Mouse (Mus musculus): ENCODE results near the gene Trappc3. TPM values are rescaled to one million over a fixed set of nuclear protein-coding genes. Genes with fewer than 3 reads are reported as not detected.

Gene Trappc3
- polyA plus RNA-seq, 1 experiment from 2014 or later, result 86.8 TPM

GRCm38 (mm10) chr4:126310344-126310743, 48.2 kb downstream of the Trappc3 start:
- peaks cover 5% of the 10 kb centered on the region for H3K9me3 ChIP-seq
- WGBS, result 75% methylated on average over 7 of the region's 7 CpGs
- 0 out of 2 replicates have a peak overlapping the region, but pooled peaks have one; percentile 44 for H3K27ac ChIP-seq
- DNase-seq (ENCODE audit: extremely low spot score, low spot score), result no peak
- no peak overlapping the region for H3K4me3 ChIP-seq
- peaks cover 15% of the 10 kb centered on the region for H3K27me3 ChIP-seq (ENCODE audit: poor library complexity, severe bottlenecking)
- H3K4me1 ChIP-seq, result peaks cover 45% of the 10 kb centered on the region
- H3K36me3 ChIP-seq (replicated peaks), result peaks cover 9% of the 10 kb centered on the region

DNA sequence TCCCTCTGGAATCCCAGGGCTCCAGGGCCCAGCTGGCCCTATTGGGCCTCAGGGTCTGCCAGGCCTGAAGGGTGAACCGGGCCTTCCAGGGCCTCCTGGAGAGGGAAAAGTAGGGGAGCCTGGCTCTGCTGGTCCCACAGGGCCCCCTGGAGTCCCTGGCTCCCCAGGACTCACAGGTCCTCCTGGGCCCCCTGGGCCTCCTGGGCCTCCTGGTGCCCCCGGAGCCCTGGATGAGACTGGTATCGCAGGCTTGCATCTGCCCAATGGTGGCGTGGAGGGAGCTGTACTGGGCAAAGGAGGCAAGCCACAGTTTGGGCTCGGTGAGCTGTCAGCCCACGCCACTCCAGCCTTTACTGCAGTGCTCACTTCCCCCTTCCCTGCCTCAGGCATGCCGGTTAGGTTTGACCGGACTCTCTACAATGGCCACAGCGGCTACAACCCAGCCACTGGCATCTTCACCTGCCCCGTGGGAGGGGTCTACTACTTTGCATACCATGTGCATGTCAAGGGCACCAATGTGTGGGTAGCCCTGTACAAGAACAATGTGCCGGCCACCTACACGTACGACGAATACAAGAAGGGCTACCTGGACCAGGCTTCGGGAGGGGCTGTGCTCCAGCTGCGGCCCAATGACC, 49.6 kb downstream of the Trappc3 start:
- 92% methylated on average over 16 of the region's 16 CpGs for WGBS
- no peak overlapping the region for H3K4me3 ChIP-seq
- H3K27ac ChIP-seq, result peak overlapping the region; percentile 53

GRCm38 (mm10) chr4:126313202-126313601, 51.1 kb downstream of the Trappc3 start:
- DNase-seq (ENCODE audit: extremely low spot score, low spot score), result no peak
- peaks cover 38% of the 10 kb centered on the region for H3K36me3 ChIP-seq (replicated peaks)
- H3K4me3 ChIP-seq, result no peak overlapping the region
- peaks cover 13% of the 10 kb centered on the region for H3K27me3 ChIP-seq (ENCODE audit: poor library complexity, severe bottlenecking)
- H3K4me1 ChIP-seq, result peaks cover 39% of the 10 kb centered on the region
- WGBS, result 30% methylated on average over 5 of the region's 5 CpGs
- H3K9me3 ChIP-seq, result no peaks in the 10 kb centered on the region
- peak overlapping the region; percentile 9; the same call in 1 of the 2 replicates for H3K27ac ChIP-seq

More for the DNA sequence above, 49.6 kb downstream of the Trappc3 start:
- peaks cover 43% of the 10 kb centered on the region for H3K4me1 ChIP-seq
- DNase-seq (ENCODE audit: extremely low spot score, low spot score), result no peak
- H3K27me3 ChIP-seq (ENCODE audit: poor library complexity, severe bottlenecking), result peaks cover 15% of the 10 kb centered on the region
- peaks cover 23% of the 10 kb centered on the region for H3K36me3 ChIP-seq (replicated peaks)
- H3K9me3 ChIP-seq, result no peaks in the 10 kb centered on the region

- WGBS, result 45% methylated on average over 10 of the region's 10 CpGs
- peaks cover 50% of the 10 kb centered on the region for H3K36me3 ChIP-seq (replicated peaks)
- H3K27ac ChIP-seq, result 0 out of 2 replicates have a peak overlapping the region, but pooled peaks have one; percentile 51
- peaks cover 33% of the 10 kb centered on the region for H3K4me1 ChIP-seq
- 0 out of 2 replicates have a peak, but pooled peaks cover 1% of the 10 kb centered on the region for H3K27me3 ChIP-seq (ENCODE audit: poor library complexity, severe bottlenecking)
- DNase-seq (ENCODE audit: extremely low spot score, low spot score), result no peak
- no peak overlapping the region for H3K4me3 ChIP-seq
- no peaks in the 10 kb centered on the region for H3K9me3 ChIP-seq
These were observed 52.3 kb downstream of the Trappc3 start for GRCm38 (mm10) chr4:126314393-126314792.

DNA sequence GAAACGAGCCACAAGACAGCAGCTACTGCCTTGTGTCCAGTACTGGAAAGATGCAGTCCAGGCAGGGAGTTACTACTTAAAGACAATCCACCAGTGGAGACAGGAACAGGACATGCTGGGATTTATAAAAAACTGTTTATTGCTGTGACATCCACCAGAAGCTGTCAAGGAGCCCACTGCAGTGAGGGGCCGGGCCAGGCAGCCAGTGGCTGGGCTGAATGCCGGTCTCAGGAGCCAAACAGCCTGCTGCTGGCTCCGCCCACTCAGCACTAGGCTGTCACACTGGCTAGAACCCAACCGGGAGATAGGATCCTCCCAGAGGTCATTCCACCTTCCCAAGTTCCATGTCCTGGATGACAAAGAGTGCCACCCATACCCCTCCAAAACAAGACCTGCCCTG, 53.8 kb downstream of the Trappc3 start:
- H3K27me3 ChIP-seq (ENCODE audit: poor library complexity, severe bottlenecking), result no peaks in the 10 kb centered on the region
- peaks cover 56% of the 10 kb centered on the region for H3K36me3 ChIP-seq (replicated peaks)
- DNase-seq (ENCODE audit: extremely low spot score, low spot score), result no peak
- H3K4me1 ChIP-seq, result peaks cover 37% of the 10 kb centered on the region
- H3K4me3 ChIP-seq, result no peak overlapping the region
- 56% methylated on average over 5 of the region's 5 CpGs for WGBS
- H3K9me3 ChIP-seq, result no peaks in the 10 kb centered on the region
- no peak overlapping the region for H3K27ac ChIP-seq

- Histone ChIP-seq H3K36me3 (replicated peaks) (peaks cover 56% of the 10 kb centered on the region), H3K9me3 (no peaks in the 10 kb centered on the region), H3K27ac (no peak overlapping the region), H3K4me3 (no peak overlapping the region), H3K27me3 (ENCODE audit: poor library complexity, severe bottlenecking) (no peaks in the 10 kb centered on the region), H3K4me1 (peaks cover 42% of the 10 kb centered on the region)
- DNase-seq (ENCODE audit: extremely low spot score, low spot score), result no peak
- 94% methylated on average over 13 of the region's 13 CpGs for WGBS
These were observed 54.4 kb downstream of the Trappc3 start for GRCm38 (mm10) chr4:126316443-126317040.

GRCm38 (mm10) chr4:126319806-126320205, 57.7 kb downstream of the Trappc3 start:
- Histone ChIP-seq H3K36me3 (replicated peaks) (peaks cover 52% of the 10 kb centered on the region), H3K4me1 (peaks cover 30% of the 10 kb centered on the region), H3K4me3 (no peak overlapping the region), H3K9me3 (no peaks in the 10 kb centered on the region; the same call in 1 of the 2 replicates), H3K27ac (no peak overlapping the region), H3K27me3 (ENCODE audit: poor library complexity, severe bottlenecking) (peaks cover 26% of the 10 kb centered on the region)
- no peak for DNase-seq (ENCODE audit: extremely low spot score, low spot score)
- 91% methylated on average over 6 of the region's 6 CpGs for whole genome bisulfite sequencing

GRCm38 (mm10) chr4:126321111-126321853, 59.2 kb downstream of the Trappc3 start, which contains the start of gene Adprhl2:
Adprhl2 (minus strand) TSS chr4:126321703.
- peaks cover 40% of the 10 kb centered on the region for H3K27me3 ChIP-seq (ENCODE audit: poor library complexity, severe bottlenecking)
- under 1% methylated on average over 80 of the region's 80 CpGs for WGBS
- H3K9me3 ChIP-seq, result no peaks in the 10 kb centered on the region; the same call in 1 of the 2 replicates
- H3K27ac ChIP-seq, result peak within 1 kb of the TSS; percentile 92
- H3K4me1 ChIP-seq, result peaks cover 36% of the 10 kb centered on the region
- peak within 1 kb of the TSS; percentile 87 for H3K4me3 ChIP-seq
- peaks cover 37% of the 10 kb centered on the region for H3K36me3 ChIP-seq (replicated peaks)
- peak; percentile 99 for DNase-seq (ENCODE audit: extremely low spot score, low spot score)

- Histone ChIP-seq H3K36me3 (replicated peaks) (peaks cover 30% of the 10 kb centered on the region), H3K27me3 (ENCODE audit: poor library complexity, severe bottlenecking) (peaks cover 42% of the 10 kb centered on the region), H3K4me3 (peak overlapping the region; percentile 87), H3K9me3 (no peaks in the 10 kb centered on the region; the same call in 1 of the 2 replicates), H3K4me1 (peaks cover 36% of the 10 kb centered on the region), H3K27ac (peak overlapping the region; percentile 92)
- 55% methylated on average over 28 of the region's 28 CpGs for WGBS
- no peak for DNase-seq (ENCODE audit: extremely low spot score, low spot score)
These were observed 59.9 kb downstream of the Trappc3 start for GRCm38 (mm10) chr4:126321854-126322511.

GRCm38 (mm10) chr4:126322646-126323045, 60.5 kb downstream of the Trappc3 start:
- H3K9me3 ChIP-seq, result no peaks in the 10 kb centered on the region; the same call in 1 of the 2 replicates
- no peak overlapping the region for H3K4me3 ChIP-seq
- no peak overlapping the region for H3K27ac ChIP-seq
- 95% methylated on average over 13 of the region's 13 CpGs for WGBS
- peaks cover 42% of the 10 kb centered on the region for H3K27me3 ChIP-seq (ENCODE audit: poor library complexity, severe bottlenecking)
- peaks cover 24% of the 10 kb centered on the region for H3K36me3 ChIP-seq (replicated peaks)
- DNase-seq (ENCODE audit: extremely low spot score, low spot score), result no peak
- H3K4me1 ChIP-seq, result peaks cover 36% of the 10 kb centered on the region

- DNase-seq (ENCODE audit: extremely low spot score, low spot score), result no peak
- peaks cover 2% of the 10 kb centered on the region for H3K36me3 ChIP-seq (replicated peaks)
- H3K4me1 ChIP-seq, result peaks cover 33% of the 10 kb centered on the region
- H3K27me3 ChIP-seq (ENCODE audit: poor library complexity, severe bottlenecking), result peaks cover 42% of the 10 kb centered on the region
- 17% methylated on average over 13 of the region's 13 CpGs for WGBS
- H3K9me3 ChIP-seq, result no peaks in the 10 kb centered on the region; the same call in 1 of the 2 replicates
- H3K27ac ChIP-seq, result 0 out of 2 replicates have a peak overlapping the region, but pooled peaks have one; percentile 16
- peak overlapping the region; percentile 31; the same call in 1 of the 2 replicates for H3K4me3 ChIP-seq
These were observed 62.7 kb downstream of the Trappc3 start for GRCm38 (mm10) chr4:126324861-126325260.

DNA sequence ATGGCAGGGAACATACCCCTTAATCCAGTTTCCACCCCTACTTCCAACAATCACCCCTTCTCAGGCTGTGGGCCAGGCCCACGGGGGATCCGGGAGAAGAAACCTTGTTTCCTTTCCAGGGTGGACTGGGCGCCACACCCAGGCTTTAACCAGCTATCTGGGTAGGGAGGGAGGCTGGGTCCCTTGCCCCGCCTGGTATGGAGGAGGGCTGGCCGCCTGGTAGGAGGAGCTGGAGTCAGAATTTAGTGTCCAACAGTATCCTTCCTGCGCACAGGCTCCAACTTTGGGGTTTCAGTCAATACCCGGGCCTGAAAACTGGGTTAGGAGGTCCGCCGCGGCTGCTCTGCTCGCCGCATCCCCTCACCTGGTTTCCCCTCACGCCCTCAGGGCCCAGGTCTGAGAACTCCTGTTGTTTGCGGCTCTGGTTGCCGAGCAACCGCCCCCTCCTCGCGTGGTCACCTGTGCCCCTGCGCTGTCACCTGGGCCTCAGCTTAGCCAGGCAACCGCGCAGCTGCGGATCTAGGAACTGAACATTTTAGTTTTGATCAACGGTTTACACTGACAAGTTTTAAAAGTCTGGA, 63.2 kb downstream of the Trappc3 start, which contains the start of gene Tekt2:
Tekt2 (minus strand) TSS at position 408 of the 581 bp plus-strand sequence.
- peak within 1 kb of the TSS; percentile 16; the same call in 1 of the 2 replicates for H3K27ac ChIP-seq
- H3K4me3 ChIP-seq, result peak within 1 kb of the TSS; percentile 31
- no peaks in the 10 kb centered on the region; the same call in 1 of the 2 replicates for H3K9me3 ChIP-seq
- no peaks in the 10 kb centered on the region for H3K36me3 ChIP-seq (replicated peaks)
- H3K4me1 ChIP-seq, result peaks cover 28% of the 10 kb centered on the region
- no peak for DNase-seq (ENCODE audit: extremely low spot score, low spot score)
- peaks cover 42% of the 10 kb centered on the region for H3K27me3 ChIP-seq (ENCODE audit: poor library complexity, severe bottlenecking)
- WGBS, result 6% methylated on average over 23 of the region's 23 CpGs
